Mouse (Mus musculus) hindbrain, embryonic 15.5 days (tissue): ENCODE measurements at regions not wholly inside any gene's neighbourhood (a gene's known extent, or its start where the extent isn't known, plus 50 kb on each side); places are given as distances from the start of the nearest gene placed in this dataset.

Source experiments
- ATAC-seq: fragments of 200-750 bp; cut with Nextera tagmentation; 2 replicates; pipeline ENCODE4 v1.8.0; 2017; ENCODE audit warnings: low read depth, moderate number of reproducible peaks, moderate TSS enrichment; ENCODE audit not compliant: low FRiP score
- H3K27ac ChIP-seq: fragments of 300-500 bp; sonication (generic); replicated peaks from 2 replicates; pipeline ENCODE4 v1.5.1; 2015; ENCODE audit warnings: mild to moderate bottlenecking, inconsistent platforms
- H3K27me3 ChIP-seq: fragments of 300-500 bp; sonication (generic); 2 replicates; pipeline ENCODE4 v1.6.1; 2015; ENCODE audit warnings: control low read depth, inconsistent platforms
- H3K36me3 ChIP-seq: fragments of 300-500 bp; sonication (generic); 2 replicates; pipeline ENCODE4 v1.6.1; 2015; ENCODE audit warnings: control low read depth, inconsistent platforms
- H3K4me1 ChIP-seq: fragments of 300-500 bp; sonication (generic); replicated peaks from 2 replicates; pipeline ENCODE4 v1.6.1; 2015; ENCODE audit warnings: control low read depth, inconsistent platforms
- H3K4me2 ChIP-seq: fragments of 300-500 bp; sonication (generic); 2 replicates; pipeline ENCODE4 v1.6.1; 2015; ENCODE audit warnings: moderate library complexity, mild to moderate bottlenecking, inconsistent platforms
- H3K4me3 ChIP-seq: fragments of 300-500 bp; sonication (generic); 2 replicates; pipeline ENCODE4 v1.5.1; 2015; ENCODE audit warnings: mild to moderate bottlenecking, inconsistent platforms
- H3K9ac ChIP-seq: fragments of 300-500 bp; sonication (generic); 2 replicates; pipeline ENCODE4 v1.6.1; 2015; ENCODE audit warnings: inconsistent platforms
- H3K9me3 ChIP-seq: fragments of 300-500 bp; sonication (generic); 2 replicates; pipeline ENCODE4 v1.6.1; 2016; ENCODE audit warnings: control low read depth, inconsistent platforms
- WGBS: fragments of 180-500 bp; shearing (Covaris S2); methylation state at CpG from one replicate; pipeline ENCODE4 v1.1.7; 2015; 5-methylcytosine and 5-hydroxymethylcytosine counted together

DNA sequence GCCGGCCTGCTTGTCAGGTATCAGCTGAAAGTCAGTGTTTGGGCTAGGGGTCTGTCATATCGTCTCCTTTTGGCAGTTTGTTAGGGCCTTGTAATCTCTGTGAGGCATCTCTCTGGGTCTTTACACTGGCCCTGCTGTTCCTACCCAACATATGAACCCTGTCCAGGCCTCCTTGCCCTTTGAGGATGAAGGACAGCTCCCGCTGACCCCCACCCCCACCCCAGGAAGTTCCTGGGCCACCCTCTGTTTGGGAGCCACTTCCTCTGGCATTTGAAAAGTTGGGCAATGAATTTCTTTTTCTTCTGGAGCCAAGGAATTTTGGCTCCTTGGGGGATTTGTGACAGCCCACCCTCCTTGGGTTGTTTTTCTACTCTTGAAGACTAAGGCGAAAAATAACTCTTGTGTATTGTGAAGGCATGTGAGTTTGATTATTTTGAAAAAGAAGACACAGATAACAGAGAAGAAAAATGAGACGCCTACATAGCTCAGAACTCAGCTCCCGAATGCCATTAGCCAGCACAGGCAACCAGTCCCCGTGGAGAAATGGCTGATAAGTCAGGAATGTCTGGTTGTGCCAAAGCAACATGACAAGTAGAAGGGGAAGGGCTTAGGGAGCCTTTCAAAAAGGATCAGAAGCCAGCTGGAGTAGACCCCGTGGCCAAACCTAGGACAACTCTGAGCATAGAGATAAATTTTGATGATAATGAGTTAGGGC is 249.5 kb downstream of the Gm49356 start:
- no peaks in the 10 kb centered on the region for H3K36me3 ChIP-seq
- no peak overlapping the region for H3K9ac ChIP-seq
- no peak overlapping the region for H3K4me2 ChIP-seq
- no peaks in the 10 kb centered on the region for H3K9me3 ChIP-seq
- no peaks in the 10 kb centered on the region for H3K27me3 ChIP-seq
- ATAC-seq = peak; percentile 71
- peaks cover 6% of the 10 kb centered on the region; the same call in 1 of the 2 replicates for H3K4me1 ChIP-seq
- H3K27ac ChIP-seq = 0 out of 2 replicates have a peak overlapping the region, but pooled peaks have one; percentile 35
- no peak overlapping the region for H3K4me3 ChIP-seq
- WGBS = 40% methylated on average over 8 of the region's 8 CpGs

DNA sequence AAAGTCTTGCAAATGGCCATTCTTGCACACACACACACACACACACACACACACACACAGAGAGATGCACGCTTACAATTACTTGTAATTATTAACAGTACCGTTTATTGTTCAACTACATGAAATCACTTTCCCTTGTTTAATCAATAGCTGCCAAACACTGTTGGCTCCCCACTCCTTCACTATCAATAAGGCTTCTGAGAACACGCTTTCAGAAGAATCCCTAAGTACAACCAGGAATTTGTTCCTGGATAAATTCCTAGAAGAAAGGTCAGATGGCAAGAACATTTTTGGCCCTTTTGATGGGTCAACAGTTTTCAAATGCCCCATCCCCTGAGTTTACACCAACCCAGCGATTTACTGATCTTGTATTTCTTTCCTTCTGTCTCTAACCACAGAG is 252.5 kb downstream of the Gm49356 start:
- 76% methylated on average over 4 of the region's 4 CpGs for WGBS
- H3K9ac ChIP-seq = no peak overlapping the region
- no peak for ATAC-seq
- no peaks in the 10 kb centered on the region for H3K9me3 ChIP-seq
- H3K36me3 ChIP-seq = no peaks in the 10 kb centered on the region
- no peaks in the 10 kb centered on the region for H3K27me3 ChIP-seq
- no peak overlapping the region for H3K4me2 ChIP-seq
- peaks cover 6% of the 10 kb centered on the region; the same call in 1 of the 2 replicates for H3K4me1 ChIP-seq
- no peak overlapping the region for H3K27ac ChIP-seq
- H3K4me3 ChIP-seq = no peak overlapping the region

DNA sequence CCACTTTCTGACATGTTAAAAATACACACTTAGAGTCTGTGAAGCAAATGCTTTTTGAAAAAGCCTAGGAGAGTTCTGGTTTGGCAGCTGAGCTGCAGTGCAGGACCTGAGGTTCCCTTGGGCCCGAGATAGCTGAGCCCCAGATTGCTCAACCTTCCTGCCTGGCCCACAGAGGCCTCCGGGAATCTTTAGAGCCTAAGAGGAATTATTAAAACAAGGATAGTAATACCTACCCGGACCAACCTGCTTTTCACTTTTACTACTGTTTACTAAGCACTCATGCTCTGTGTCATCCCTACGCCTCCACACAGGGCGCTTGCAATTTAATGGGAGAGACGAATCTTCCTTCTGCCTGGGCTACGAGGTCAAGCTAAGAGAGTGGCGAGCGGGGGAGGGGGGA is 253.4 kb downstream of the Gm49356 start:
- Histone ChIP-seq H3K36me3 (no peaks in the 10 kb centered on the region), H3K4me1 (peaks cover 6% of the 10 kb centered on the region; the same call in 1 of the 2 replicates), H3K27ac (no peak overlapping the region), H3K9ac (no peak overlapping the region), H3K4me2 (no peak overlapping the region), H3K4me3 (no peak overlapping the region), H3K9me3 (no peaks in the 10 kb centered on the region), H3K27me3 (no peaks in the 10 kb centered on the region)
- WGBS = 84% methylated on average over 9 of the region's 9 CpGs
- ATAC-seq = no peak

DNA sequence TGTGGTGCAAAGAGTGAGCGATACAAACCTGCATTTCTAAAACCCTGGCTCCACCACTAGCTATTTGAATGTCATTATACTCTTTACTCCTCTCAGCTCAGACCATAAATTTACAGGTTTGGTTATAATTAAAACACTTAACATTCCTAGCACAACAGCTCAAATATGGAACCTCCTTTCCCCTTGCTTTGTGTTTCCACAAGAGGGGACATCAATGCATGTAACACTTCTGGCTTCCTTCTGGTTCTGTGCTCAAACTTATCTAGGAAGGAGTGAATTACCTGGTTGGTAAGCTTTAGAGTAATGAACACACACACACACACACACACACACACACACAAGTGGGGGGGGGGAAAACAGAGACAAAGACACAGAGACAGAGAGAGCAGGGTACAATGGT is 254.8 kb downstream of the Gm49356 start:
- Histone ChIP-seq H3K9me3 (no peaks in the 10 kb centered on the region), H3K27ac (no peak overlapping the region), H3K4me2 (no peak overlapping the region), H3K27me3 (no peaks in the 10 kb centered on the region), H3K9ac (no peak overlapping the region), H3K4me3 (no peak overlapping the region), H3K36me3 (no peaks in the 10 kb centered on the region), H3K4me1 (no peaks in the 10 kb centered on the region)
- 91% methylated on average over 1 of the region's 1 CpGs for WGBS
- no peak for ATAC-seq

DNA sequence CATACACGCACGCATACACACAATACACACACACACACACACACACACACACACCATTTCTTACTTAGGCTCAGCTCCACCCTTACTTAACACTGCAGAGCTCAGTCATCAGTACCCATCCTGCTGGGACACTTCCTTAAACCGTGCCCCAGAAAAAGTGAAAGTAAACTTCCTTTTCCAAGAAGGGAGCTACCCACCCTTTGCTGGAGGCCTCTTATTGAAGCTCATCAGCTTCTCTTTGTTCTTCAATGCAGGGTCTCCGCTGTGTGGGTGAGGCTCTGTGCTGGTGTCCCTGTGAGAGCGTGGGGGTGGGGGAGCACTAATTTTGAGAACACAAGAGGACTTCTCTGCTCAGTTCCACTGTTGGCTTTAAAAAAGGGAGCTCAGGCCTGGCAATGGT is 256.6 kb downstream of the Gm49356 start:
- Histone ChIP-seq H3K4me2 (no peak overlapping the region), H3K36me3 (no peaks in the 10 kb centered on the region), H3K27me3 (no peaks in the 10 kb centered on the region), H3K4me1 (no peaks in the 10 kb centered on the region), H3K27ac (no peak overlapping the region), H3K4me3 (no peak overlapping the region), H3K9ac (no peak overlapping the region), H3K9me3 (no peaks in the 10 kb centered on the region)
- 69% methylated on average over 5 of the region's 5 CpGs for WGBS
- ATAC-seq = no peak

DNA sequence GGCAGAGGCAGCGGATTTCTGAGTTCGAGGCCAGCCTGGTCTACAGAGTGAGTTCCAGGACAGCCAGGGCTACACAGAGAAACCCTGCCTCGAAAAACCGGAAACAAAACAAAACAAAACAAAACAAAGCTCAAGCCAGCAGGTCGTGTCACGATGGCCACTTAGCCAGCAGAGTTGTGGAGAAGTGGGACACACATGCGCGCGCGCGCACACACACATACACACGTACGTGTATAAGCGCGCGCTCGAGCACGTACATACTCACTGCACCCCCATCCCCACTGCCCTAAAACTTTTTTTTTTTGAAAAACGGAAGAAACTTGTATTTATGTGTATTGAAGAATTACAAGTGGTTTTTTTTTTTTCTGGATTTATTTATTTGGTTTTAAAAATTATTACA is 257.0 kb downstream of the Gm49356 start:
- H3K27ac ChIP-seq = no peak overlapping the region
- no peaks in the 10 kb centered on the region for H3K4me1 ChIP-seq
- H3K4me3 ChIP-seq = no peak overlapping the region
- H3K4me2 ChIP-seq = no peak overlapping the region
- WGBS = 84% methylated on average over 19 of the region's 19 CpGs
- no peaks in the 10 kb centered on the region for H3K9me3 ChIP-seq
- H3K27me3 ChIP-seq = no peaks in the 10 kb centered on the region
- no peak for ATAC-seq
- no peaks in the 10 kb centered on the region for H3K36me3 ChIP-seq
- no peak overlapping the region for H3K9ac ChIP-seq

DNA sequence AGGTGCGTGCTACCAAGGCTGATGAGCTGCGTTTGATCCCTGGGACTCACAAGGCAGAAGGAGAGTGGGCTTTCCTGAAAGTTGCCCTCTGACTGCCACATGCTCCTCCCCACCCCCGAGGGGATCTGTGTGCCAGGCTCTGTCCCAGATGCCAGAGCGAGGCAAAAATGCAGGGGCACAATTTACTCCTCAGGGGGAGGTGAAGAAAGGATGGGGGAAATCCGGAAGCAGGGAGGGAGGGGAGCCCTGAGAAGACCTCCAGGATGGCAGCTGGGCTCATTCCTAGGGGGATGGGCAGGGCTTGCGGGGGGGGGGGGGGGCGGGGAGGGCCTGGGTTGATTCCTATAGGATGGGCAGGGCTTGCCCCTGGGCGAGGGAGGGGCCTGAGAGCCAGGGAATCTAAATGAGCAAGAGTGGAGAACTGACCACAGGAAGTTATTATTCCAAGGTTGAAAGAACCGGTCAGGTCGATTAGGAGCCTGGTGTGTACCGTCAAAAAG is 257.5 kb downstream of the Gm49356 start:
- no peak for ATAC-seq
- H3K4me2 ChIP-seq = no peak overlapping the region
- H3K27ac ChIP-seq = no peak overlapping the region
- 24% methylated on average over 9 of the region's 11 CpGs for WGBS
- H3K9ac ChIP-seq = no peak overlapping the region
- H3K4me3 ChIP-seq = no peak overlapping the region
- H3K4me1 ChIP-seq = no peaks in the 10 kb centered on the region
- H3K9me3 ChIP-seq = no peaks in the 10 kb centered on the region
- no peaks in the 10 kb centered on the region for H3K27me3 ChIP-seq
- no peaks in the 10 kb centered on the region for H3K36me3 ChIP-seq

DNA sequence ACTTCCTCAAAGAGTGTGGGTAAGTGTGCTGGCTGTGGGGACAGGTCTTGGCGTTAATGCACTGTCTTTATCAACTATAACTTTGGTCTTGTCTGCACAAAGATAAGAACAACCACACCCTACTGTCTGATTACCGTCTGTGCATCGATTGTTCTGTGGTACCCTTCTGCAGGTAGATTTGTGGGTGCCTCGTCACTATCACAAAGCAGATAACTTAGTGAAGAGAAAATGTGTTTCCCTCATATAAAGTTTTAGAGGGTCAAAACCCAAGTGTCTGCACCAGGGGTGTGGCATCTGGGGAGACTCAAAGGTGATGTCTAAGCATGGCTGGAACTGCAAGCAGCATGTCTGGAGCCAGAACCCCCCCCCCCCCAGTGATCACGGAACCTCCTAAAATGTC is 259.4 kb downstream of the Gm49356 start:
- no peak overlapping the region for H3K27ac ChIP-seq
- H3K27me3 ChIP-seq = no peaks in the 10 kb centered on the region
- H3K36me3 ChIP-seq = no peaks in the 10 kb centered on the region
- ATAC-seq = no peak
- H3K9me3 ChIP-seq = no peaks in the 10 kb centered on the region
- no peak overlapping the region for H3K9ac ChIP-seq
- peaks cover 3% of the 10 kb centered on the region; the same call in 1 of the 2 replicates for H3K4me1 ChIP-seq
- no peak overlapping the region for H3K4me3 ChIP-seq
- no peak overlapping the region for H3K4me2 ChIP-seq
- WGBS = 96% methylated on average over 5 of the region's 5 CpGs

DNA sequence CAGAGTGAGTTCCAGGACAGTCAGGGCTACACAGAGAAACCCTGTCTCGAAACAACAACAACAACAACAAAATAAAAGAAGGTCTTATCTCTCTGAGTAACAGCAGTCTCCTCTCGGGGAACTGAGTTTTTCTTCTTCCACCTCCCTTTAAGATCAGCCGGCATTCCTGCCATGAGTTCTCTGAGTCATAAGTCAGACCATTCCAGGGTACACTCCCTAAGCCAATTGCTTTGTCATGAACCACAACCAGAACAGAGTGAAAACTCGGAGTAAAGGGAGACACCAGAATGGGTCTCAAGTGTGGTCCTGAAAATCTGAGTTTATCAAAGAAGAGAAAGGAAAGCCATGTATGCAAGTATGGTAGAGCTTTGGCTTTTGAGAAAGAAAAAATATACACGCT is 262.4 kb downstream of the Gm49356 start:
- no peak overlapping the region for H3K4me3 ChIP-seq
- no peak for ATAC-seq
- no peak overlapping the region for H3K27ac ChIP-seq
- H3K9ac ChIP-seq = no peak overlapping the region
- peaks cover 24% of the 10 kb centered on the region for H3K4me1 ChIP-seq
- no peaks in the 10 kb centered on the region for H3K36me3 ChIP-seq
- H3K4me2 ChIP-seq = no peak overlapping the region
- no peaks in the 10 kb centered on the region for H3K9me3 ChIP-seq
- H3K27me3 ChIP-seq = no peaks in the 10 kb centered on the region
- 93% methylated on average over 5 of the region's 5 CpGs for WGBS

DNA sequence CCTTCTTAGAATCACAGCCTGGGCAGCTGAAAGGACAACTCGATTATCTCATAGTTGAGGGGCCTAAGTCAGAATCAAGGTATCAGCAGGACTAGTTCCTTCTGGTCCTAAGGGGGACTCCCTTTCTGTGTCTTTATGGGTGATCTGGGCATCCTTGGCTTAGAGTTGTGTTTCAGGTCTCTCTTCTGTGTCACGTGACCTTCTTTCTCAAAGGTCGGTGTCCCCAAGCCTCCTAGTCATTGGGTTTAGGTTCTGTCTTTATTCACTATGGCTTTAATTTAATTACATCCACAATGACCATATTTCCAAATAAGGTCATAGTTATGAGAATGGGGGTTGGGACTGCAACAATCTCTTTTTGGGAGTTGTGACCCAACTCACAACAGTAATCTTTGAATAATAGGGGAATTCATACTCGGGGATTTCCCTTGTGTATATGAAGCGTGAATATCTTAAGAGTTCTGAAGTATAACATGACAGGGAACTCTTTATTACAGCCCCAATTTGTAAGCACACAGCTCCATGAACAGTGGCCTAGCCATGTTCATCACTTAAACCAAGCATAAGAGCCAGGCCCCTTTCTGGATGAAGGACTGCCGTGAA is 263.8 kb downstream of the Gm49356 start:
- WGBS = 95% methylated on average over 6 of the region's 6 CpGs
- Histone ChIP-seq H3K9me3 (no peaks in the 10 kb centered on the region), H3K27me3 (no peaks in the 10 kb centered on the region), H3K27ac (no peak overlapping the region; the same call in 1 of the 2 replicates), H3K9ac (no peak overlapping the region), H3K4me2 (no peak overlapping the region), H3K4me3 (no peak overlapping the region), H3K4me1 (peaks cover 24% of the 10 kb centered on the region), H3K36me3 (no peaks in the 10 kb centered on the region)
- no peak for ATAC-seq

DNA sequence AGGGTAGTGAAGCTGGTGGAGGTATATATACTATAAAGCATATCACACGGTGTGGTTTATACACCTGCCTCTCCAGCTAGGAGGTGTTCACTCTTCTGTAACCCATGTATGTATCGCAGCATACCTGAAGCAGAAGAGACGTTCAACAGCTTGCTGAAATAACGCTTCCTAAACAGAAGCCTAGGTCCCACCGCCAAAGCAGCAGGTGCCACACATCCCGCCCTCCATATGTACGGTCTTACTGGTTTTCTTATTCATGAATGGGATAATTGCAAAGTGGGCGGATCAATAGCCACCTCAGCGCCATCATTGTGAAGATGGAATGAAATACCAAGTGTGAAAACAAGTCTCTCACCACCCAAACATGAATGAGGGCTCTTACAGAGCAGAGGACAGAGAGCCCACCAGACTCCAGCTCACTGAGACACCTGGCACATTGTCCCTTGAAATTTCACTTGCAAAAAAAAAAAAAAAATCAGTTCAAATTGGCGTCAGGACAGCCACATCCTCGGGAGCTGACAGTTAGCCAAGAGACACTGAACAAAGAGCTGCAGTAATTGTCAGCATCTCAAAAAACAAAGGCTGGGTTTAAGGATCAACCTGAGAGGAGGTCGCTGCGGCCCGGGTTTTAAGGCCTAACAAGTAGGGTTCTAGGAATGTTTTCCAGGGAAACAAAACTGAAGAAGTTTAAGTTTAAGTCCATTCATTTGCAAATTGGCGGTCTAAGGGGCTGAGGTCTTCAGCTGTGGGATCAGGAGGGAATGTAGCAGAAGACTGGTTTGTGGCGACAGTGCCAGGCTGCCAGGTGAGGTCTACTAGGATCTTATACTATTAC is 264.5 kb downstream of the Gm49356 start:
- H3K4me3 ChIP-seq = no peak overlapping the region
- H3K4me1 ChIP-seq = peaks cover 24% of the 10 kb centered on the region
- no peak for ATAC-seq
- 44% methylated on average over 16 of the region's 16 CpGs for WGBS
- H3K27me3 ChIP-seq = no peaks in the 10 kb centered on the region
- H3K9ac ChIP-seq = no peak overlapping the region
- no peaks in the 10 kb centered on the region for H3K36me3 ChIP-seq
- H3K9me3 ChIP-seq = no peaks in the 10 kb centered on the region
- H3K4me2 ChIP-seq = no peak overlapping the region
- H3K27ac ChIP-seq = peak overlapping the region; percentile 60
